Mouse (Mus musculus) testis, adult 2 months (tissue): Measurements from ENCODE around the gene Ankrd12. TPM values are rescaled to one million over a fixed set of nuclear protein-coding genes. Genes with fewer than 3 reads are reported as not detected.

ENCODE experiments used
- H3K27ac ChIP-seq: fragments of 200-500 bp; 2 replicates; pipeline ENCODE4 v1.5.1; 2012; ENCODE audit warnings: low read depth, low read length; ENCODE audit not compliant: control insufficient read depth, insufficient read depth
- H3K27me3 ChIP-seq: fragments of 200-500 bp; 2 replicates; pipeline ENCODE4 v1.6.1; 2012; ENCODE audit warnings: mild to moderate bottlenecking, low read length, moderate library complexity; ENCODE audit not compliant: control insufficient read depth, insufficient read depth
- H3K36me3 ChIP-seq: fragments of 200-500 bp; 2 replicates; pipeline ENCODE4 v1.6.1; 2012; ENCODE audit warnings: mild to moderate bottlenecking, low read length; ENCODE audit not compliant: control insufficient read depth, insufficient read depth
- H3K4me1 ChIP-seq: fragments of 200-500 bp; 2 replicates; pipeline ENCODE4 v1.6.1; 2012; ENCODE audit warnings: low read length; ENCODE audit not compliant: control insufficient read depth, insufficient read depth
- H3K4me3 ChIP-seq: fragments of 200-500 bp; 2 replicates; pipeline ENCODE4 v1.5.1; 2012; ENCODE audit warnings: low read depth, mild to moderate bottlenecking, low read length, moderate library complexity, mixed read lengths; ENCODE audit not compliant: control insufficient read depth
- CTCF ChIP-seq: fragments of 200-500 bp; IDR thresholded peaks from 2 replicates; pipeline ENCODE4 v1.5.1; 2012; ENCODE audit warnings: low read depth, mild to moderate bottlenecking, inconsistent platforms, low read length, moderate library complexity; ENCODE audit not compliant: control insufficient read depth, insufficient read depth, insufficient replicate concordance
- POLR2A ChIP-seq: fragments of 200-500 bp; IDR thresholded peaks from 2 replicates; pipeline ENCODE4 v1.6.1; 2012; ENCODE audit warnings: low read depth, mild to moderate bottlenecking, inconsistent platforms, low read length, moderate library complexity; ENCODE audit not compliant: control insufficient read depth
- polyA plus RNA-seq: library from polyadenylated mRNA; depleted of rRNA; stranded (reverse); fragments of >200 nt; gene quantifications from 2 replicates; pipeline ENCODE4 v1.2.3, GENCODE M21; 2012; rRNA removed

Gene Ankrd12
- polyA plus RNA-seq, 1 experiment, result 11.0 TPM

DNA sequence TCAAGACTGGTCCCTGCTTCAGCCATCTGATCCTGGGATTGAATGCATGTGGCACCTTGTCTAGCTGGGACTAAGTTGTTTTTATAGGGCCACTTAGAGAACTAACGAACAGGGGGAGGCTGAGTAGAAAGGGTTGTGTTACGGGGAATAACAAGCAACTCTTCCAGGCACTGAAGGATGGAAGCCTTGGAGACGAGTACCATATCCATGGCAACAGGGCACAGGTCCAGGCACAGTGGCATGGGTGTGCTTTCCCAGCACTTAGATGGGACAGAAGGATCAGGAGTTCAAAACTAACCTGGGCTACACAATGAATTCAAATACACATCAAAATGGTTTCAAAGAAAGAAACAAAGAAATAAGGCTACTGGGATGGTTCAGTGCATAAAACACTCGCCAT is 149.8 kb downstream of the Ankrd12 start:
- no peaks in the 10 kb centered on the region for H3K27me3 ChIP-seq
- no peaks in the 10 kb centered on the region for H3K4me1 ChIP-seq
- no peak overlapping the region for H3K4me3 ChIP-seq
- H3K27ac ChIP-seq, result no peak overlapping the region
- H3K36me3 ChIP-seq, result no peaks in the 10 kb centered on the region; the same call in 1 of the 2 replicates
- TF ChIP-seq CTCF (no peak), POLR2A (no peak)

- no peaks in the 10 kb centered on the region for H3K27me3 ChIP-seq
- no peak overlapping the region for H3K27ac ChIP-seq
- no peaks in the 10 kb centered on the region for H3K4me1 ChIP-seq
- H3K4me3 ChIP-seq, result no peak overlapping the region
- H3K36me3 ChIP-seq, result no peaks in the 10 kb centered on the region; the same call in 1 of the 2 replicates
- no peak for TF ChIP-seq POLR2A
- no peak for TF ChIP-seq CTCF
Observed at GRCm38 (mm10) chr17:65924218-65924617, 152.7 kb downstream of the Ankrd12 start.

DNA sequence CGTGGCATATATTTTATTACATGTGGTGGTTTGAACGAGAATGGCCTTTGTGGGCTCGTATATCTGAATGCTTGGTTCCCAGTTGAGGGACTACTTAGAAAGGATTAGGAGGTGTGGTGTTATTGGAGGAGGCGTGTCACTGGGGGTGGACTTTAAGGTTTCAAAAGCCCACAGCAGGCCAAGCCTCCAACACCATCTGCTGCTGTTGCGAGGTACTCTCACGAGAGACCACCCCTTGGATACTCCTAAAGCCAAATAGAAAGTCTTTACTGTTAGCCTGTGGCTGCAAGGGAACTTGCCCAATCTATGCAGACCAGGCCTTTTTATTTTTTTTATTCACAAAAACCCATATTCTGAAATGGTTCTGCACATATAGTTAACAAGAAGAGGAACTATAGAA is 154.9 kb downstream of the Ankrd12 start:
- Histone ChIP-seq H3K27me3 (no peaks in the 10 kb centered on the region), H3K36me3 (no peaks in the 10 kb centered on the region; the same call in 1 of the 2 replicates), H3K4me1 (no peaks in the 10 kb centered on the region), H3K4me3 (no peak overlapping the region), H3K27ac (no peak overlapping the region)
- TF ChIP-seq CTCF (no peak), POLR2A (no peak)

DNA sequence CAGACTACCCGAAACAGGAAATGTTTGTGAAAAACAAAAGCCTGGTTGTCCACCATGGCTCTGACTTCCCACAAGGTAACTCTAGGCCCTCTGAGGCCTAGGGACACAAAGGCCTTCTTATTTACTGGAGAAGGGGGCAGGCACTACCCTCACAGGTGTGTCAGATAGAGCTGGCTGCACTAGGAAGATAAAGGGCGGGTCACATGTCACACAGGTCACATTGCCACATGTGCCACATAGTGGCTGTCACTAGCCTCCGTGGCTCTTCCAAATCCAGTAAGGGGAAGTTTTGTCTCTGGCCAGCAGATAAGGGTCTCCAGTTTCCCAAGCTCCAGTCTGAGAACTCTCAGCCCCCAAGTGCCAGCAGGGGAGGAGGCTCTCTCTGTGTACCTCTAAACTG is 157.7 kb downstream of the Ankrd12 start:
- H3K27me3 ChIP-seq, result no peaks in the 10 kb centered on the region
- H3K4me1 ChIP-seq, result no peaks in the 10 kb centered on the region
- no peak overlapping the region for H3K4me3 ChIP-seq
- H3K27ac ChIP-seq, result no peak overlapping the region
- TF ChIP-seq CTCF (no peak), POLR2A (no peak)
- no peaks in the 10 kb centered on the region; the same call in 1 of the 2 replicates for H3K36me3 ChIP-seq

GRCm38 (mm10) chr17:65916135-65916668 is 160.7 kb downstream of the Ankrd12 start:
- TF ChIP-seq CTCF, result no peak
- no peak for TF ChIP-seq POLR2A
- Histone ChIP-seq H3K27me3 (no peaks in the 10 kb centered on the region), H3K27ac (no peak overlapping the region), H3K36me3 (no peaks in the 10 kb centered on the region), H3K4me1 (no peaks in the 10 kb centered on the region), H3K4me3 (no peak overlapping the region)

Other genes starting within 250 kb of the Ankrd12 start
- gene Ralbp1, start 191.3 kb downstream of the Ankrd12 start, polyA plus RNA-seq, result 12.8 and 13.2 TPM in 2 replicates
- 6.8 and 7.6 TPM in 2 replicates for gene Twsg1, start 125.9 kb downstream of the Ankrd12 start, polyA plus RNA-seq
- 144 and 152 TPM in 2 replicates for gene Ndufv2, start 24.5 kb upstream of the Ankrd12 start, polyA plus RNA-seq
- 22.8 and 26.5 TPM in 2 replicates for gene Washc1, start 34.5 kb upstream of the Ankrd12 start, polyA plus RNA-seq
- gene Ddx11, start 46.4 kb upstream of the Ankrd12 start, polyA plus RNA-seq, result 15.1 and 17.4 TPM in 2 replicates